Mouse (Mus musculus) embryonic facial prominence, embryonic 11.5 days (tissue): ENCODE data around the gene Cpn2. TPM values are rescaled to one million over a fixed set of nuclear protein-coding genes. Genes with fewer than 3 reads are reported as not detected.

Experiments used
- ATAC-seq: fragments of 200-750 bp; cut with Nextera tagmentation; replicated peaks from 2 replicates; pipeline ENCODE4 v1.8.0; 2017; ENCODE audit warnings: low read depth; ENCODE audit not compliant: insufficient number of reproducible peaks, low FRiP score, low TSS enrichment
- DNase-seq: peaks from one replicate; pipeline ENCODE4 v3.0.0-alpha.2; 2015; ENCODE audit warnings: low spot score
- H3K27ac ChIP-seq: fragments of 300-500 bp; sonication (generic); replicated peaks from 2 replicates; pipeline ENCODE4 v1.5.1; 2014; ENCODE audit warnings: mild to moderate bottlenecking, low read depth, low read length, control low read depth
- H3K27me3 ChIP-seq: fragments of 300-500 bp; sonication (generic); 2 replicates; pipeline ENCODE4 v1.6.1; 2014; ENCODE audit warnings: mild to moderate bottlenecking, low read length, moderate library complexity, mixed read lengths; ENCODE audit not compliant: control insufficient read depth, insufficient read depth
- H3K36me3 ChIP-seq: fragments of 300-500 bp; sonication (generic); replicated peaks from 2 replicates; pipeline ENCODE4 v1.6.1; 2014; ENCODE audit warnings: low read depth, mild to moderate bottlenecking, low read length, moderate library complexity, mixed read lengths; ENCODE audit not compliant: control insufficient read depth, insufficient read depth
- H3K4me1 ChIP-seq: fragments of 300-500 bp; sonication (generic); 2 replicates; pipeline ENCODE4 v1.6.1; 2014; ENCODE audit warnings: low read length, mixed read lengths; ENCODE audit not compliant: control insufficient read depth, insufficient read depth
- H3K4me2 ChIP-seq: fragments of 300-500 bp; sonication (generic); 2 replicates; pipeline ENCODE4 v1.6.1; 2014; ENCODE audit warnings: low read depth, mild to moderate bottlenecking, control low read depth, low read length, moderate library complexity
- H3K4me3 ChIP-seq: fragments of 300-500 bp; sonication (generic); 2 replicates; pipeline ENCODE4 v1.5.1; 2014; ENCODE audit warnings: low read depth, low read length, control low read depth
- H3K9ac ChIP-seq: fragments of 300-500 bp; sonication (generic); replicated peaks from 2 replicates; pipeline ENCODE4 v1.6.1; 2014; ENCODE audit warnings: mild to moderate bottlenecking, control low read depth, low read length
- H3K9me3 ChIP-seq: fragments of 300-500 bp; sonication (generic); replicated peaks from 2 replicates; pipeline ENCODE4 v1.6.1; 2016; ENCODE audit warnings: mild to moderate bottlenecking, low read length, inconsistent platforms, mixed read lengths; ENCODE audit not compliant: control insufficient read depth
- WGBS: fragments of 180-500 bp; shearing (Covaris S2); extraction: QIAGEN DNeasy Blood & Tissue Kit; methylation state at CpG from one replicate; pipeline ENCODE4 v1.1.7; 2014; 5-methylcytosine and 5-hydroxymethylcytosine counted together
- polyA plus RNA-seq: library from polyadenylated mRNA; unstranded; fragments of >200 nt; fragmentation: Nextera tagmentation; extraction: Ambion mirVana; gene quantifications from 2 replicates; pipeline ENCODE4 v1.2.1, GENCODE M21; 2014

The Cpn2 gene
- polyA plus RNA-seq, 1 experiment from 2014 or later: not detected

GRCm38 (mm10) chr16:30295106-30295505 is 27.8 kb upstream of the Cpn2 start:
- Histone ChIP-seq H3K27me3 (no peaks in the 10 kb centered on the region), H3K9me3 (no peaks in the 10 kb centered on the region), H3K4me1 (no peaks in the 10 kb centered on the region), H3K27ac (no peak overlapping the region), H3K9ac (no peak overlapping the region), H3K4me3 (no peak overlapping the region), H3K4me2 (no peak overlapping the region), H3K36me3 (no peaks in the 10 kb centered on the region)
- DNase-seq (no peak), ATAC-seq (no peak)
- WGBS: 88% methylated on average over 7 of the region's 7 CpGs

DNA sequence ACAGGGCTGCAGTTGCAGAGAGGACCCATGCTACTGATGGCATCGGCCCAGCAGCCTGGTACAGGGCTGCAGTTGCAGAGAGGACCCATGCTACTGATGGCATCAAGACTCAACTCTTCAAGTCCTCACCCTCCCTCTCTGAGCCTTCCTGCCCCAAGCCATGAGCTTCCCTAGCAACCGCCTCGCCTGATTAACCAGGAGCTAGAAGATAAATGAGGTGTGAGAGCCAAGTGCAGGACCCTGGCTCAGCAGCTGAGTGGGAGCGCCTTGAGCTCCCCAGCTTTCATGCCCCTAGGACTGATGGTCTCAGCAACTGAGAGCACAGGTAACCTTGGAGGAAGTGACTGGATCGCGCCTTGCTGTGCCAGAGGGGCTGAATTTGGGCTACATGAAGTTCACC is 23.1 kb upstream of the Cpn2 start:
- WGBS: 81% methylated on average over 6 of the region's 6 CpGs
- Histone ChIP-seq H3K4me2 (no peak overlapping the region), H3K9ac (no peak overlapping the region), H3K4me1 (peaks cover under 1% of the 10 kb centered on the region; the same call in 1 of the 2 replicates), H3K27ac (no peak overlapping the region), H3K27me3 (no peaks in the 10 kb centered on the region), H3K4me3 (no peak overlapping the region), H3K9me3 (no peaks in the 10 kb centered on the region), H3K36me3 (no peaks in the 10 kb centered on the region)
- no peak for ATAC-seq
- DNase-seq: no peak

DNA sequence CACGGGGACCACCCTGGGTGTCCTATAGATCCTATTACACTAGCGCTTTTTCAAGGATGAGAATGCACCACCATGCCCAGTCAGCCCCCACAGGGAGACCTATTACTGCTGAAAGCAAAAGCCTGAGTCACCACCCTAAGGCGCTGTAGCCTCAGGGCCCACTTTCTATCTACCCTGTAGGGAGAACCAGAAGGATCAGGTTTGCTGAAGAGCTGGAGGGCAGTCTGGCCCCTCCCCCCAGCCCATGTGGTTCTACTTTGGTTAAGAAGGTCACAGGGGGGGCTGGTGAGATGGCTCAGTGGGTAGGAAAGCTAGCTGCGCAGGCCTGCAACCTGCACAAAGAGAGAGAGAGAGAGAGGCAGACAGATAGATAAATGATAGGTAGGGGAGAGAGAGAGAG is 18.4 kb upstream of the Cpn2 start:
- 45% methylated on average over 4 of the region's 4 CpGs for WGBS
- no peak overlapping the region for H3K4me3 ChIP-seq
- no peak overlapping the region for H3K9ac ChIP-seq
- ATAC-seq: no peak
- no peaks in the 10 kb centered on the region for H3K36me3 ChIP-seq
- H3K9me3 ChIP-seq: no peaks in the 10 kb centered on the region
- no peak overlapping the region for H3K4me2 ChIP-seq
- peak; percentile 70 for DNase-seq
- no peak overlapping the region for H3K27ac ChIP-seq
- peaks cover 6% of the 10 kb centered on the region for H3K4me1 ChIP-seq
- H3K27me3 ChIP-seq: peaks cover 8% of the 10 kb centered on the region

DNA sequence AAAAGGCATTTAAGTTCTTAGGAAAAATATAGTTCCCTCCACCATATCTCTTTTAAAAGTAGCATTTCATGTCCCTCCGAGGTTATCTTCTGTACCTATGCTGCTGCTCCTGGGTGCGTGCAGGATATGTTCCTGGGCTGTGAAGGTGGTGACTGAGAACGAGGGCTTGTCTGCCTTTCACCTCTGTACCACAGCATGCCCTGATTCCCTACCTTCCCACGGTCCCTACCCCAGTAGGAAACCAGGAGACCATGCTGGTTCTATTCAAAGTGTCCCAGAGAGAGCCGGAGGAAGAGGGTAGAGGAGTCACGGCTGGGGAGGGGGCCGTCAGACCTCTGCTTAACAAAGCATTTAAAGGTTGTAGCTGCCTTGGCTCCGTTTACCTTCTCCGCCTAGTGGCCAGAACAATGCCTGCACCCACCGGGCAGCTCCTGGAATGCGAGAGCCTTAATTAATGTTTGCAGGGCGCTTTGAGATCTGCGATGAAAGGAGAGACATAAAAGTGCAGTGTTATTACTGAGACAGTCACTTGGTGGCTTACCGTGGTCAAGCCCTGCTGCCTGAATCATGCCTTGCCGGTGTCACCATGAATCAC is 16.5 kb upstream of the Cpn2 start:
- H3K4me1 ChIP-seq: peaks cover 6% of the 10 kb centered on the region
- H3K4me2 ChIP-seq: peak overlapping the region; percentile 37
- no peak overlapping the region; the same call in 1 of the 2 replicates for H3K9ac ChIP-seq
- no peak overlapping the region for H3K27ac ChIP-seq
- WGBS: 2% methylated on average over 15 of the region's 15 CpGs
- DNase-seq (peak; percentile 86), ATAC-seq (0 out of 2 replicates have a peak, but pooled peaks have one; percentile 19)
- no peak overlapping the region for H3K4me3 ChIP-seq
- H3K9me3 ChIP-seq: no peaks in the 10 kb centered on the region
- H3K27me3 ChIP-seq: peaks cover 8% of the 10 kb centered on the region
- H3K36me3 ChIP-seq: no peaks in the 10 kb centered on the region

DNA sequence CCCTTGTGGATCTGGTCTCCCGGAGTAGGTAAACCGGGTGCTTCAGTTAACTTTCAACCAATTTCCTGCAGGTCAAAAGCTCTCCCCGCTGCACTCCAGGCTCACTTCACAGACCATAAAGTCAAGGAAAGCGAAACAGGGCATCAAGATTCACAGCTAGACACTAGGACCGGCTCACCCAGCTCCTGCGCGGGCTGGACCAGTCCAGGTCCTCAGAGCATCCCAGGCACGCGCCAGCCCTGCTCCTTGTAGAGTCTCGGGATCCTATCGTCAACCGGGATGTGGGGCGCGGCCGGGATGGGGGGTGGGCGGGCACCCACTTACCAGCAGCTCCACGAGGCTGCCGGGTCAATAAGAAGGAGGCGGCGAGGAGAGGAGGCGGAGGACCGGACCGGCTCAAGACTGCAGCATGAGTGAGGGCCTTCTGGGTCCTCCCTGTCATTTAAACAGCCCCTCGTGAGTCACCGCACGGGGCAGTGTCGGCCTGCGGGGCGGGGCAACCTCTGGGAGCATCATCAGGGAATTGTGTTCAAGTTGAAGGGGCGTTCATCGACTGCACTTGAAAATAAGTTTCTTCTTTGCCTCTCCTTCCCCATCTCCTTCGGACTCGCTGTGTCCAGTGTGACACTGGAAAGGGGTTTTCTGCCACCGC is 15.7 kb upstream of the Cpn2 start, which contains the start of gene Lrrc15:
Lrrc15 (minus strand) TSS at position 413 of the 652 bp plus-strand sequence.
- no peaks in the 10 kb centered on the region for H3K36me3 ChIP-seq
- H3K27ac ChIP-seq: no peak within 1 kb of the TSS
- 7% methylated on average over 33 of the region's 34 CpGs for WGBS
- peaks cover 6% of the 10 kb centered on the region for H3K4me1 ChIP-seq
- peaks cover 8% of the 10 kb centered on the region for H3K27me3 ChIP-seq
- peak within 1 kb of the TSS; percentile 23 for H3K9ac ChIP-seq
- H3K4me2 ChIP-seq: peak within 1 kb of the TSS; percentile 45
- H3K4me3 ChIP-seq: peak within 1 kb of the TSS; percentile 7; the same call in 1 of the 2 replicates
- no peak for ATAC-seq
- DNase-seq: peak; percentile 69
- H3K9me3 ChIP-seq: no peaks in the 10 kb centered on the region

DNA sequence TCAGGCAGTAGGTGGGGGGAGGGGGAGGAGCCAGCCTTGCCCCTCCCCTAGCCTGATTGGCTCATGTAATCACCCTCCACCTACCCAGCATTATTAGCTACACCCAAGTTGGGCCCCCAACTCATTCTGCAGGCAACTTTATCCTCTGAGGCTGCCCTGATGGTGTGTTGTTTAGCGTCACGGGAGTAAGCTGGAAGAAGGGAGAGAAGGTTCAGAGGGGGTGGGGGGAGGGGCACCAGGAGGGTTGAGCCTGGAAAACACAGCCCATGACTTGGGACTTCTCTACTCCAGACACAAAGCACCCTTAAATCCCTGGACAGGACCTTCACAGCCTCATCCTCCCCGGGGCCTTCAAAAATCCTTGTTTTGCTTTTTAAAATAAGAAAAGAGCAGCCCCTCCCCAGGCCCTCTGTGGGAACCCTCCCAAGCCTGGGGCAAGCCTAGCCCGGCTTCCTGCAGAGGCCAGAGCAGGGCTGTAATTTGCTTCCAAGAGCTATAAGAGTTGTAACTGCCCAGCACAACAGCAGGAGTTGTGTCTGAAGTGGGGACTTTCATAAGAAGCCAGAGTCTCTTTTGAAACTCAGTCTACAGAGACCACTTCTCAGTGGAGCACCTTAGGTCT is 13.5 kb upstream of the Cpn2 start:
- Histone ChIP-seq H3K4me3 (no peak overlapping the region), H3K27ac (no peak overlapping the region), H3K4me1 (peaks cover 6% of the 10 kb centered on the region), H3K9ac (no peak overlapping the region), H3K36me3 (no peaks in the 10 kb centered on the region), H3K9me3 (no peaks in the 10 kb centered on the region), H3K4me2 (no peak overlapping the region; the same call in 1 of the 2 replicates), H3K27me3 (peaks cover 8% of the 10 kb centered on the region)
- no peak for ATAC-seq
- DNase-seq: peak; percentile 40
- WGBS: 0% methylated on average over 4 of the region's 4 CpGs

DNA sequence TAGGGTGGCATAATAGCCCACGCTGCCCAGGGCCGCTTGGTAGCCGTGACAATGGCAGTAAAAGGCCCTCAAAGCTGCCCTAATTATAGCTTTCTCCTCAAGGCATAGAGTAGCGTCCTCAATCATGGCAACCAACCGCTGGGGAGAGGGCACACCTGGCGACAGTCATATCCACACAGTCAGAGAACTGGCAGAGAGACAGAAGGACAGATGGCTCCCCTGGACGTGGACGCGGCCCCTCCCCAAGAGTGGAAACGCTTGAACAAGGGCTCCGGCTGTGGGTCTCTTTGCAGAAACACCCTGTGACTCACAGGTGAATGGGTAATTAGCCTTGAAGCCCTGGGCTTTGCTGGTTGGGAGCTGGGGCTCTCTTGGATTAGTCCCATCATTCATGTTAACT is 11.1 kb upstream of the Cpn2 start:
- Histone ChIP-seq H3K27ac (no peak overlapping the region), H3K9ac (no peak overlapping the region), H3K27me3 (peaks cover 4% of the 10 kb centered on the region), H3K36me3 (no peaks in the 10 kb centered on the region), H3K9me3 (no peaks in the 10 kb centered on the region), H3K4me3 (no peak overlapping the region), H3K4me2 (no peak overlapping the region), H3K4me1 (peaks cover 3% of the 10 kb centered on the region)
- DNase-seq (no peak), ATAC-seq (no peak)
- 80% methylated on average over 11 of the region's 11 CpGs for WGBS
